Mouse (Mus musculus): ENCODE measurements at regions not wholly inside any gene's neighbourhood (a gene's known extent, or its start where the extent isn't known, plus 50 kb on each side); places are given as distances from the start of the nearest gene placed in this dataset.

- no peak for DNase-seq (ENCODE audit: low read depth, low spot score)
Measured at GRCm38 (mm10) chr13:111144721-111145120, 110.1 kb upstream of the Actbl2 start.

GRCm38 (mm10) chr13:111157921-111158638, 96.7 kb upstream of the Actbl2 start:
- no peak for DNase-seq (ENCODE audit: low read depth, low spot score)

DNA sequence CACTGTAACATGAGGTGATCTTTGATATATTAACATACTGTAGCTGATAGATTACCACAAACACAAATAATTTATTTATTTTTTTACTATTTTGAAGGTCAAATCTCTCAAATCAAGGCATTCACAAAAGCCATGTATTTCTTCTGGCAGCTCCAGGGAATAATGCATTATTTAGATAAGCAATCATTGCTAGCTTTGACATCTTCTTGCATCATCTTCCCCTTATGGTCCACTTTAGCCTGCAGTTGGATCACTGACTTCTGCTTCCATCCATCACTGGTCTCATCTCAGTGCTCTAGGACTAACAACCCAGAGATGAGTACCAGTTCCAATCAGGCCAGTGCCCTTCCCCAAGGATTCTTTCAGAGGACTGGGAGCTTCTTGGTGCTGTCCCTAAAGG, 95.3 kb upstream of the Actbl2 start:
- peak; percentile 9 for DNase-seq (ENCODE audit: low read depth, low spot score)

DNA sequence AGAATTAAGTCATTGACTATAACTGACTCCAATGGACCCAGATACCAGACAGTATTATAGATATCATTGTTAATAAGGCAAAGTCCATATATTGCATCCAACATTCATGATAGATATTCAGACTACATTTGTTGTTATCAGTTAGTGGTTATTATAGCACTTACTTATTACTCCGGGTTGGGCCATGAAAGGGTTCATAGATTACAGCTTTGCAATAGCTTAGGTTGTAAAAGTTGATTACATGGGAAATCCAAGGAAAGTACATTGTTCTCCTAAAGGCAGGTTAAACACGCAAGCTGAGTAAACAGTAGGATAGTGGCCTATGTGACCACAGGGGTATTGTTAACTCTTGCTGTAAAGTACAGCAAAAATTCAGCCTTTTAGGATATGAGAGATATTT, 89.3 kb upstream of the Actbl2 start:
- DNase-seq (ENCODE audit: low read depth, low spot score) = no peak

DNA sequence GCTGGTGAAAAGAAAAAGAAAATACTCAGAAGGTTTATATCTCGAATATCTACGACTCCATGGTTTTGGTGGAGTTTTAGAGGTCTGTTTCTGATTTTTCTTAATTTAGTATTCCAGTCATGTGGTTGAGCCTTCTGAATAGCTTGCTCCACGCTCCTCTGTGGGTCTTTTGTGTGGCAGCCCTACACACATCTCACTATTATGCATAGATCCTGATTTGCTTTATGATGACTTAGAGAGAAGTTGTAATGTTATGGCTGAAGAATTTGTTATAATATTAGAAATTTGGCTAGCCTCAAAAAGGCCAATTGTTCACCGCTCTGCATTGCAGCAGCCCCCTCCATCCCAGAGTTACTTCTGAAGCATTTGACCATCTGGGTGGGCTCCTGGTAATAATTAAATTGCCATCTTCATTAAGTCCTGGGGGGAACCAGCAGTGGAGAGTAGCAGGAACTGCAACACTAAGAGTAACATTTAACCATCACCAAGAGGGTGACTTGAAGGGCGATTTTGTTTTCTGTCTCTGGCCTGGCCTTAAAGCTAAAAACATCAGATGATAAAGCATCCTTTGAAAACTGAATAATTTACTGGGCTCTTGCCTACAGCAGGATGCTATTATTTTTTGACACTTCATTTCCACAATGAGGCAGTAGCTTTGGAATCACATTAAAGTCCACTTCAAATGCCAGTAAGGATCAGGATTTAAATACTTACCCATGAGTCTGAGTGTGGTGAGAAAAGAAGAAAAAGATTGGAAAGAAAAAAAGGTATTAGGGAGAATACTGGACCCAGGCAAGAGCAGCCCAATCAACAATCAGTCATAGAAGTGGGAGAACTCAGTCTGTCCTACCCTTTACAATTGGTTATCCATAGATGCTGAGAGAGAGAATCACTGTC, 84.3 kb upstream of the Actbl2 start:
- DNase-seq (ENCODE audit: low read depth, low spot score) = no peak

DNA sequence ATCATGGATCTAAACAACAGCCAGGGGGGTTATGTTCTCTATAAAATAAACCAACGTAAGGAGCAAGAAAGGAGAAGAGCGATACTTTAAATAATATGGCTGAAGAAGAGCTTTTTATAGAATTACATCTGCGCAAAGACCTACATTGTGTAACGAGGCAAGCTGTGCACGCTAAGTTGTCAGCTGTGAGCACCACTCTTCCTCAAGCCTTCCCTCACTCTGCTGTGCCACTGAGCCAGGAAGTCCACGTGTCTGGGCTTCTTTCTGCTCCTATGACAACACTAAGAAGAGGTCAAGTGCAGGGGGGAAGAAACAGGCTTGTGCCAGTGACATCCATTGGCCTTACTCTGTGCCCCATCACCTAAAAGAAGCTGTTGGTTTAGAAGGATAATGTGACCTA, 75.6 kb upstream of the Actbl2 start:
- no peak for DNase-seq (ENCODE audit: low read depth, low spot score)

DNA sequence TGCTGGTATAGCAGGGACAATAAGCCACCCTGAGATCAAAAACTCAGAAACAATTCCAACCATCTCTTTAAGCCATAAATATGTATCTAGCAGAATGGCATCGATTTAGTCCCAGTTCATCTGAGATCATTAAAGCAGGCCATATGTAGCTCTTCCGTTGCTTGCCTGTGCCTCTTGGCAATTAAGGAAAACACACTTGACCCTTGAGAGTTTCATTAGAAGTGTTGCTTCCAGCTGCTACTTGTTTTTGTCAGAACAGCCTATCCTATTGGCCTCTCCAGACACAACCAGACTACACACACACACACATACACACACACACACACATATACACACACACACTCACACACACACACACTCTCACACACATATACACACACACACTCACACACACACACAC, 71.5 kb upstream of the Actbl2 start:
- no peak for DNase-seq (ENCODE audit: low read depth, low spot score)

DNA sequence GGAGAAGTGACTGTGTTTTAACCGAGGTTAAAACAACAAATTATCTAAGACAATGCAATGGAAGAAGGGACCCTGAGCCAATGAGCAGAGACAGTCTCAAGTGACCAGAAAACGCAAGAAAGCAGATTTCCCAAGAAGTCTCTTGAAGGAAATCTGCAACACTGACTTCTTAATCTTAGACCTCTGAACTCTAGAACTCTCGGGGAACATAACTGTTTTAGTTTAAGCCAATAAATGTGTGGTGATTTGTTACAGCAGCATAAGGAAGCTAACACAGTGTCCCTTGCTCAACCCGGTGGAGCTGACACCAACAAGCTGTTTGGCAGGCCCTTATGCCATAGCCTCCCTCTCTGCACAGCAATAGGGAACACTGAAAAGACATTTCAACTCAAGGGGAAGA, 69.0 kb upstream of the Actbl2 start:
- no peak for DNase-seq (ENCODE audit: low read depth, low spot score)

- DNase-seq (ENCODE audit: low read depth, low spot score) = no peak
Measured at GRCm38 (mm10) chr13:111186833-111187232, 68.0 kb upstream of the Actbl2 start.

GRCm38 (mm10) chr13:111193919-111194318, 60.9 kb upstream of the Actbl2 start:
- DNase-seq (ENCODE audit: low read depth, low spot score) = no peak

DNA sequence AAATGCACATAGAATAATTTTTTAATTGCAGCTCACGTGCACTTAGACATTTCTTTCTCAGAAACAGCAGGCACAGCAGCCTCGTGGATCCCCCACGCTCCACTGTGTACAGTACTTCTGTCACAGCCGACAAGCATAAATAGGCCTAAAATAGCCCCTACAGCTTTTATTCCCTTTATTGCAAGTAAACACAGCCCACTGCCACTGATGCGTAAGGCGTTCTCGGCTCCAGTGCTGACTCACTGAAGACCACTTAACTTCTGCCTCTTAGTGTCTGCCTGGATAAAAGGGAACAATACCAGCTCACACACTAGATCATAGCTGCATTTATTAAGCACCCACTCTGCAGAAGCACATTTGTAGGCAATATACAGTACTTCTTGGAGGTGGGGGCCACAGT, 60.5 kb upstream of the Actbl2 start:
- no peak for DNase-seq (ENCODE audit: low read depth, low spot score)

DNA sequence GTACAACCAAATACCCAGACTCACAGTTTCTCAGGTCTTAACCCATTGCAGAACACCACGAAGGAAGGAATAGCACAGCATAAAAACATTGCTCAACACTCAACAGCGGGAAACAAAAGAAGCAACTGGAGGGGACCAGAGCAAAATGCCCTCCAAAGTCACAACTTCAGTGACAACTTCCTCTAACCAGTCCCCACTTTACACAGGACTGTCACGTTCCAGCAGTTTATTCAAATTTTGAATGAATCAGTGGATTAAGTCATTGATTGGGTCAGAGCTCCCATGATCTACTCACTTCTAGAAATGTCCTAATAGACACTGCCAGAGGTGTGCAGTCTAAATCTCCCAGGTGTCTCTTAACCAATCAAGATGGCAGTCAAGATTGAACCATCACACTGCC, 53.3 kb upstream of the Actbl2 start:
- DNase-seq (ENCODE audit: low read depth, low spot score) = no peak

GRCm38 (mm10) chr13:111204580-111205285, 50.1 kb upstream of the Actbl2 start:
- DNase-seq (ENCODE audit: low read depth, low spot score) = no peak

Data from 3T3-L1 (cell line).